Mouse (Mus musculus) stomach, postnatal 0 days (tissue): ENCODE results near the gene Gm13697. TPM values are rescaled to one million over a fixed set of nuclear protein-coding genes. Genes with fewer than 3 reads are reported as not detected.

Experiments
- ATAC-seq: fragments of 200-750 bp; cut with Nextera tagmentation; 2 replicates; pipeline ENCODE4 v1.8.0; 2017; ENCODE audit not compliant: low FRiP score, low TSS enrichment
- DNase-seq: peaks from one replicate; pipeline ENCODE4 v3.0.0-alpha.2; 2016; ENCODE audit warnings: low spot score
- H3K27ac ChIP-seq: fragments of 300-500 bp; sonication (generic); replicated peaks from 2 replicates; pipeline ENCODE4 v1.5.1; 2014; ENCODE audit warnings: mild to moderate bottlenecking, control low read depth
- H3K27me3 ChIP-seq: fragments of 300-500 bp; sonication (generic); 2 replicates; pipeline ENCODE4 v1.6.1; 2014; ENCODE audit warnings: low read length; ENCODE audit not compliant: control insufficient read depth, insufficient read depth
- H3K36me3 ChIP-seq: fragments of 300-500 bp; sonication (generic); 2 replicates; pipeline ENCODE4 v1.6.1; 2014; ENCODE audit warnings: low read length, mixed read lengths; ENCODE audit not compliant: control insufficient read depth, insufficient read depth
- H3K4me1 ChIP-seq: fragments of 300-500 bp; sonication (generic); replicated peaks from 2 replicates; pipeline ENCODE4 v1.6.1; 2014; ENCODE audit warnings: antibody characterized with exemption; ENCODE audit not compliant: control insufficient read depth, insufficient read depth
- H3K4me2 ChIP-seq: fragments of 300-500 bp; sonication (generic); replicated peaks from 2 replicates; pipeline ENCODE4 v1.6.1; 2014; ENCODE audit warnings: low read depth, mild to moderate bottlenecking, control low read depth, moderate library complexity
- H3K4me3 ChIP-seq: fragments of 300-500 bp; sonication (generic); 2 replicates; pipeline ENCODE4 v1.5.1; 2014; ENCODE audit warnings: low read depth, low read length, control low read depth
- H3K9ac ChIP-seq: fragments of 300-500 bp; sonication (generic); 2 replicates; pipeline ENCODE4 v1.6.1; 2014; ENCODE audit warnings: mild to moderate bottlenecking, low read length, control low read depth, mixed read lengths
- H3K9me3 ChIP-seq: fragments of 300-500 bp; sonication (generic); 2 replicates; pipeline ENCODE4 v1.6.1; 2016; ENCODE audit warnings: low read length; ENCODE audit not compliant: control insufficient read depth
- CTCF ChIP-seq: IDR thresholded peaks from 2 replicates; pipeline ENCODE4 v1.5.1; 2016; ENCODE audit warnings: antibody characterized with exemption, low read depth, mild to moderate bottlenecking, moderate library complexity
- EP300 ChIP-seq: optimal IDR thresholded peaks from 2 replicates; pipeline ENCODE3; 2016; ENCODE audit warnings: antibody characterized with exemption
- WGBS: fragments of 180-500 bp; shearing (Covaris S2); extraction: QIAGEN DNeasy Blood & Tissue Kit; methylation state at CpG from one replicate; pipeline ENCODE4 v1.1.7; 2014; 5-methylcytosine and 5-hydroxymethylcytosine counted together
- polyA plus RNA-seq: library from polyadenylated mRNA; unstranded; fragments of >200 nt; fragmentation: Nextera tagmentation; extraction: Ambion mirVana; gene quantifications from 2 replicates; pipeline ENCODE4 v1.2.1, GENCODE M21; 2015

The Gm13697 gene
- polyA plus RNA-seq, 1 experiment from 2014 or later = not detected

- H3K27me3 ChIP-seq = no peaks in the 10 kb centered on the region
- no peaks in the 10 kb centered on the region for H3K9me3 ChIP-seq
- H3K4me2 ChIP-seq = no peak overlapping the region
- WGBS = 35% methylated on average over 3 of the region's 3 CpGs
- H3K4me3 ChIP-seq = no peak overlapping the region
- H3K36me3 ChIP-seq = no peaks in the 10 kb centered on the region
- TF ChIP-seq EP300 = no peak
- TF ChIP-seq CTCF = no peak
- ATAC-seq (no peak), DNase-seq (no peak)
- no peaks in the 10 kb centered on the region for H3K4me1 ChIP-seq
- no peak overlapping the region for H3K27ac ChIP-seq
- no peak overlapping the region for H3K9ac ChIP-seq
Measured at GRCm38 (mm10) chr2:84018330-84018729, 33.8 kb downstream of the Gm13697 start.

GRCm38 (mm10) chr2:84019519-84020305 is 35.2 kb downstream of the Gm13697 start:
- ATAC-seq = no peak
- H3K27ac ChIP-seq = no peak overlapping the region

GRCm38 (mm10) chr2:84021930-84022329 is 37.4 kb downstream of the Gm13697 start:
- DNase-seq = no peak
- WGBS = 82% methylated on average over 2 of the region's 2 CpGs
- Histone ChIP-seq H3K27me3 (no peaks in the 10 kb centered on the region), H3K4me3 (no peak overlapping the region), H3K9ac (no peak overlapping the region), H3K9me3 (no peaks in the 10 kb centered on the region), H3K27ac (no peak overlapping the region), H3K4me2 (no peak overlapping the region), H3K4me1 (no peaks in the 10 kb centered on the region), H3K36me3 (no peaks in the 10 kb centered on the region)
- no peak for ATAC-seq
- TF ChIP-seq EP300 (no peak), CTCF (no peak)

More at GRCm38 (mm10) chr2:84019519-84020305, 35.2 kb downstream of the Gm13697 start:
- no peaks in the 10 kb centered on the region for H3K4me1 ChIP-seq
- no peak for DNase-seq
- no peaks in the 10 kb centered on the region for H3K36me3 ChIP-seq
- 70% methylated on average over 8 of the region's 8 CpGs for WGBS
- H3K4me2 ChIP-seq = no peak overlapping the region
- H3K9me3 ChIP-seq = no peaks in the 10 kb centered on the region
- no peaks in the 10 kb centered on the region for H3K27me3 ChIP-seq
- TF ChIP-seq EP300 (no peak), CTCF (no peak)
- H3K9ac ChIP-seq = no peak overlapping the region
- no peak overlapping the region for H3K4me3 ChIP-seq

GRCm38 (mm10) chr2:84022905-84023304 is 38.4 kb downstream of the Gm13697 start:
- Histone ChIP-seq H3K27me3 (no peaks in the 10 kb centered on the region), H3K9ac (no peak overlapping the region), H3K4me3 (no peak overlapping the region), H3K9me3 (no peaks in the 10 kb centered on the region), H3K4me1 (no peaks in the 10 kb centered on the region), H3K36me3 (no peaks in the 10 kb centered on the region), H3K27ac (no peak overlapping the region), H3K4me2 (no peak overlapping the region)
- 66% methylated on average over 2 of the region's 2 CpGs for WGBS
- DNase-seq = no peak
- ATAC-seq = peak; percentile 65; the same call in 1 of the 2 replicates
- TF ChIP-seq EP300 (no peak), CTCF (no peak)

GRCm38 (mm10) chr2:84023319-84023718 is 38.8 kb downstream of the Gm13697 start:
- H3K4me2 ChIP-seq = no peak overlapping the region
- WGBS = 77% methylated on average over 2 of the region's 2 CpGs
- H3K4me1 ChIP-seq = no peaks in the 10 kb centered on the region
- H3K4me3 ChIP-seq = no peak overlapping the region
- no peak overlapping the region for H3K27ac ChIP-seq
- ATAC-seq = no peak
- no peaks in the 10 kb centered on the region for H3K9me3 ChIP-seq
- no peak overlapping the region for H3K9ac ChIP-seq
- TF ChIP-seq CTCF = no peak
- TF ChIP-seq EP300 = no peak
- no peak for DNase-seq
- no peaks in the 10 kb centered on the region for H3K27me3 ChIP-seq
- H3K36me3 ChIP-seq = no peaks in the 10 kb centered on the region

- 57% methylated on average over 4 of the region's 4 CpGs for WGBS
- Histone ChIP-seq H3K9ac (no peak overlapping the region), H3K36me3 (no peaks in the 10 kb centered on the region), H3K4me1 (no peaks in the 10 kb centered on the region), H3K4me2 (no peak overlapping the region), H3K4me3 (no peak overlapping the region), H3K27me3 (no peaks in the 10 kb centered on the region), H3K9me3 (no peaks in the 10 kb centered on the region), H3K27ac (no peak overlapping the region)
- TF ChIP-seq EP300 = no peak
- no peak for TF ChIP-seq CTCF
- no peak for DNase-seq
- no peak for ATAC-seq
Measured at GRCm38 (mm10) chr2:84025217-84025616, 40.7 kb downstream of the Gm13697 start.
